Mouse (Mus musculus) CH12.LX (cell line): Measurements from ENCODE around the gene Pde12. TPM values are rescaled to one million over a fixed set of nuclear protein-coding genes. Genes with fewer than 3 reads are reported as not detected.
A peak's percentile ranks its signal among the peaks of the same experiment; 100 is the strongest.

Experiments used
- DNase-seq: peaks from one replicate; pipeline ENCODE4 v3.0.0-alpha.2; 2013; ENCODE audit errors: extremely low read depth
- H3K27ac ChIP-seq: 2 replicates; pipeline ENCODE4 v1.5.1; 2012; ENCODE audit warnings: low read depth, mild to moderate bottlenecking, control low read depth, moderate library complexity; ENCODE audit not compliant: insufficient read depth
- H3K27me3 ChIP-seq: replicated peaks from 2 replicates; pipeline ENCODE3; 2012; ENCODE audit warnings: inconsistent platforms
- H3K36me3 ChIP-seq, 2 experiments: replicated peaks in 1 of 2; 2 replicates each; pipeline versions ENCODE3 to v1.6.1; 2012; ENCODE audit warnings: inconsistent platforms in 1 of 2, low read length in 1 of 2, mild to moderate bottlenecking in 1 of 2, mixed read lengths in 1 of 2, moderate library complexity in 1 of 2; ENCODE audit not compliant: control insufficient read depth in 1 of 2, insufficient read depth in 1 of 2
- H3K4me1 ChIP-seq, 2 experiments: 2 replicates each; pipeline ENCODE4 v1.6.1; 2012; ENCODE audit warnings: inconsistent platforms in 1 of 2, moderate library complexity in 1 of 2; ENCODE audit not compliant: insufficient read depth in 2 of 2, control insufficient read depth in 1 of 2
- H3K4me2 ChIP-seq: 2 replicates; pipeline ENCODE4 v1.6.1; 2012; ENCODE audit warnings: low read depth, mild to moderate bottlenecking, control low read depth; ENCODE audit not compliant: poor library complexity, insufficient read depth, severe bottlenecking
- H3K4me3 ChIP-seq, 3 experiments: fragments of 150-350 bp in 1 of 3; sonication (generic) in 1 of 3; replicated peaks in 1 of 3; 2 replicates each; pipeline versions ENCODE3 to v1.5.1; 2011 to 2012; ENCODE audit warnings: low read depth in 2 of 3, low read length in 2 of 3, mild to moderate bottlenecking in 2 of 3, moderate library complexity in 2 of 3, control low read depth in 1 of 3, improper control_type of control experiment in 1 of 3, inconsistent platforms in 1 of 3, mixed read lengths in 1 of 3; ENCODE audit not compliant: poor library complexity in 1 of 3
- H3K79me2 ChIP-seq: replicated peaks from 2 replicates; pipeline ENCODE4 v1.6.1; 2012; ENCODE audit warnings: mild to moderate bottlenecking, moderate library complexity; ENCODE audit not compliant: control insufficient read depth, poor library complexity, insufficient read depth, severe bottlenecking; ENCODE audit errors: extremely low read depth
- H3K9ac ChIP-seq: 2 replicates; pipeline ENCODE4 v1.6.1; 2012; ENCODE audit warnings: low read depth, mild to moderate bottlenecking, control low read depth, moderate library complexity; ENCODE audit not compliant: insufficient read depth
- H3K9me3 ChIP-seq: replicated peaks from 2 replicates; pipeline ENCODE3; 2012; ENCODE audit warnings: low read length, inconsistent platforms, mixed read lengths
- BHLHE40 ChIP-seq: IDR thresholded peaks from 2 replicates; pipeline ENCODE4 v1.6.1; 2011; ENCODE audit warnings: mild to moderate bottlenecking, low read depth, low read length, improper control_type of control experiment
- CTCF ChIP-seq, 2 experiments: IDR thresholded peaks in 1 of 2; conservative IDR thresholded peaks in 1 of 2; 2 replicates each; pipeline ENCODE4 v1.5.1; 2011 to 2012; ENCODE audit warnings: low read depth in 2 of 2, low read length in 2 of 2, improper control_type of control experiment in 1 of 2, inconsistent platforms in 1 of 2, mild to moderate bottlenecking in 1 of 2, moderate library complexity in 1 of 2
- ELF1 ChIP-seq: IDR thresholded peaks from 2 replicates; pipeline ENCODE4 v1.6.1; 2014; ENCODE audit warnings: low read depth, mild to moderate bottlenecking, inconsistent platforms, low read length, improper control_type of control experiment
- EP300 ChIP-seq: IDR thresholded peaks from 2 replicates; pipeline ENCODE4 v1.6.1; 2011; ENCODE audit warnings: low read length, improper control_type of control experiment
- HCFC1 ChIP-seq: IDR thresholded peaks from 2 replicates; pipeline ENCODE4 v1.6.1; 2012; ENCODE audit warnings: low read depth, mild to moderate bottlenecking, inconsistent platforms, low read length, improper control_type of control experiment
- IRF4 ChIP-seq: IDR thresholded peaks from 2 replicates; pipeline ENCODE4 v1.6.1; 2014; ENCODE audit warnings: low read depth, mild to moderate bottlenecking, inconsistent platforms, low read length, improper control_type of control experiment
- JUN ChIP-seq: IDR thresholded peaks from 2 replicates; pipeline ENCODE4 v1.6.1; 2011; ENCODE audit warnings: low read depth, mild to moderate bottlenecking, low read length, improper control_type of control experiment, moderate library complexity; ENCODE audit not compliant: insufficient read depth
- MAFK ChIP-seq: IDR thresholded peaks from 2 replicates; pipeline ENCODE4 v1.6.1; 2011; ENCODE audit warnings: low read length, improper control_type of control experiment; ENCODE audit not compliant: insufficient replicate concordance
- MEF2A ChIP-seq: IDR thresholded peaks from 2 replicates; pipeline ENCODE4 v1.6.1; 2014; ENCODE audit warnings: low read depth, mild to moderate bottlenecking, inconsistent platforms, low read length, improper control_type of control experiment, borderline replicate concordance
- MYC ChIP-seq: IDR thresholded peaks from 2 replicates; pipeline ENCODE4 v1.6.1; 2011; ENCODE audit warnings: low read depth, mild to moderate bottlenecking, improper control_type of control experiment, low read length
- NELFE ChIP-seq: IDR thresholded peaks from 2 replicates; pipeline ENCODE4 v1.6.1; 2011; ENCODE audit warnings: low read depth, low read length, improper control_type of control experiment
- POLR2A ChIP-seq: IDR thresholded peaks from 2 replicates; pipeline ENCODE4 v1.6.1; 2011; ENCODE audit warnings: low read depth, mild to moderate bottlenecking, improper control_type of control experiment, low read length
- POLR2AphosphoS2 ChIP-seq: IDR thresholded peaks from 2 replicates; pipeline ENCODE4 v1.6.1; 2011; ENCODE audit warnings: low read depth, low read length, improper control_type of control experiment
- RAD21 ChIP-seq: IDR thresholded peaks from 2 replicates; pipeline ENCODE4 v1.6.1; 2011; ENCODE audit warnings: low read depth, mild to moderate bottlenecking, low read length, improper control_type of control experiment, moderate library complexity
- RCOR1 ChIP-seq: conservative IDR thresholded peaks from 2 replicates; pipeline ENCODE4 v1.6.1; 2012; ENCODE audit warnings: low read depth, mild to moderate bottlenecking, inconsistent platforms, low read length, improper control_type of control experiment
- SIN3A ChIP-seq: IDR thresholded peaks from 2 replicates; pipeline ENCODE4 v1.6.1; 2012; ENCODE audit warnings: low read length, improper control_type of control experiment, inconsistent platforms
- SMC3 ChIP-seq: IDR thresholded peaks from 2 replicates; pipeline ENCODE4 v1.6.1; 2011; ENCODE audit warnings: low read depth, low read length, improper control_type of control experiment
- TBP ChIP-seq: conservative IDR thresholded peaks from 2 replicates; pipeline ENCODE4 v1.6.1; 2011; ENCODE audit warnings: low read depth, low read length, improper control_type of control experiment
- TCF12 ChIP-seq: IDR thresholded peaks from 2 replicates; pipeline ENCODE4 v1.6.1; 2014; ENCODE audit warnings: low read depth, mild to moderate bottlenecking, inconsistent platforms, low read length, improper control_type of control experiment
- UBTF ChIP-seq: IDR thresholded peaks from 2 replicates; pipeline ENCODE4 v1.6.1; 2012; ENCODE audit warnings: low read depth, mild to moderate bottlenecking, inconsistent platforms, low read length, improper control_type of control experiment, moderate library complexity
- USF2 ChIP-seq: conservative IDR thresholded peaks from 2 replicates; pipeline ENCODE4 v1.6.1; 2011; ENCODE audit warnings: low read depth, low read length, improper control_type of control experiment
- ZKSCAN1 ChIP-seq: IDR thresholded peaks from 2 replicates; pipeline ENCODE4 v1.6.1; 2012; ENCODE audit warnings: low read depth, inconsistent platforms, low read length, improper control_type of control experiment, borderline replicate concordance
- ZNF384 ChIP-seq: IDR thresholded peaks from 2 replicates; pipeline ENCODE4 v1.6.1; 2012; ENCODE audit warnings: low read depth, low read length, improper control_type of control experiment, inconsistent platforms
- dilution Hi-C: fragments of 300-500 bp; cut with MboI; formaldehyde crosslinking; loops from 2 replicates; pipeline ENCODE4 v1.14.3; 2020; ENCODE audit warnings: low sequenced_read_pairs; ENCODE audit not compliant: extremely low pct_unique_long_range_greater_than_20kb, extremely low pct_ligation_motif_present
- in situ Hi-C: fragments of 300-500 bp; cut with MboI; formaldehyde crosslinking; loops from 3 replicates; pipeline ENCODE4 v1.14.3; 2019; ENCODE audit warnings: low sequenced_read_pairs, low pct_ligation_motif_present, low pct_unique_long_range_greater_than_20kb, mixed read lengths
- polyA plus RNA-seq: library from polyadenylated mRNA; unstranded; fragments of >175 nt; gene quantifications from 2 replicates; pipeline ENCODE4 v1.2.1, GENCODE M21; 2012; ENCODE audit warnings: low read depth; ENCODE audit not compliant: insufficient read length
- total RNA-seq, 2 experiments: library from RNA; depleted of rRNA; stranded (reverse); fragments of 300-350 nt in 1 of 2; fragments of >200 nt in 1 of 2; gene quantifications; 2 replicates each; pipeline ENCODE4 v1.2.3; 2012 to 2014

Gene Pde12
- total and polyA plus RNA-seq, 3 experiments, result 8.4 to 14.9 (median 14.2) TPM

- H3K36me3 ChIP-seq, result no peaks in the 10 kb centered on the region
- dilution Hi-C loops, result no loop called here
- no peak overlapping the region for H3K9ac ChIP-seq
- H3K4me2 ChIP-seq, result no peak overlapping the region
- in situ Hi-C loops, result loop anchor here (10.0 to 25.0 kb wide), 2 partner anchors 124 to 297 kb away; partner anchors contain the start of gene Hesx1
- no peak overlapping the region for H3K27ac ChIP-seq
- no peak for TF ChIP-seq IRF4
- no peak for TF ChIP-seq MEF2A
- no peak for TF ChIP-seq POLR2AphosphoS2
- no peak for TF ChIP-seq EP300
- TF ChIP-seq POLR2A, result no peak
- TF ChIP-seq RCOR1, result no peak
- H3K4me1 ChIP-seq, result no peaks in the 10 kb centered on the region
- no peak for DNase-seq
- no peaks in the 10 kb centered on the region for H3K9me3 ChIP-seq
- no peaks in the 10 kb centered on the region for H3K79me2 ChIP-seq
- H3K27me3 ChIP-seq, result no peaks in the 10 kb centered on the region
- no peak overlapping the region for H3K4me3 ChIP-seq
Measured at GRCm38 (mm10) chr14:26690727-26691126, 21.0 kb upstream of the Pde12 start.

DNA sequence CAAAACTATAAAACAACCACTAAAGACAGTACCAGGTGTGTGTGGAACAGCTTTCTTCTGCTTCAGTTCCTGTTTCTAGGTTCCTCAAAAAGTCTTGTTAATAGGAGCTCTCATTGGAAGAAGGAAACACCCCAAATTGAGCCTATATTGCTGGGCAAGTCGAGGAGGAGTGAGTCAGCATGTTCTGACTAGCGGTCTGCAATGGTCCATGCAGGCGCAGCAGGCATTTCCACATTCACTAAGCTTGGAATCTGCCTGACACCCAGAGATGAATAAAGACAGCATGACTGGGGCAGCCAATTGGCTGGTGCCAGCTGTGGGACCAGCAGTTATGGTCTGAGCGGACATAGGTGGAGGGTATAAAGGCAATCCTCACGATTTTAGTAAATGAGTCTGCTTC, 6.1 kb upstream of the Pde12 start:
- in situ Hi-C loops, result loop anchor here (25.0 kb wide), 1 partner anchor 312 kb away; the partner anchor contains the start of gene Hesx1
- Histone ChIP-seq H3K36me3 (no peaks in the 10 kb centered on the region), H3K27ac (no peak overlapping the region), H3K9me3 (peaks cover 3% of the 10 kb centered on the region), H3K27me3 (no peaks in the 10 kb centered on the region), H3K4me1 (peaks cover 5 to 39% of the 10 kb centered on the region in 2 experiments), H3K79me2 (no peaks in the 10 kb centered on the region), H3K9ac (no peak overlapping the region), H3K4me2 (no peak overlapping the region), H3K4me3 (no peak overlapping the region)
- TF ChIP-seq IRF4 (no peak), MAFK (no peak), ZKSCAN1 (no peak), RAD21 (no peak), HCFC1 (no peak), ZNF384 (no peak), NELFE (no peak), ELF1 (no peak), SIN3A (no peak), JUN (no peak), BHLHE40 (no peak), UBTF (no peak), USF2 (no peak), SMC3 (no peak), CTCF (conservative IDR thresholded peaks at IDR 0.05 in 1 of 2, IDR thresholded peaks at IDR 0.05 in 1 of 2; ENCODE audit: low read depth in 2 of 2, low read length in 2 of 2) (no peak), MYC (no peak), TBP (no peak), MEF2A (no peak), TCF12 (no peak)
- dilution Hi-C loops, result no loop called here
- peak; percentile 36 for DNase-seq
